Mouse (Mus musculus): ENCODE data around the gene Slc9a8. TPM values are rescaled to one million over a fixed set of nuclear protein-coding genes. Genes with fewer than 3 reads are reported as not detected.
A peak's percentile ranks its signal among the peaks of the same experiment; 100 is the strongest.

Slc9a8 gene
- polyA plus RNA-seq, 1 experiment from 2014 or later, result 22.1 TPM

- 96% methylated on average over 4 of the region's 4 CpGs for WGBS
- Histone ChIP-seq H3K9me3 (no peaks in the 10 kb centered on the region), H3K27ac (replicated peaks) (no peak overlapping the region), H3K4me3 (no peak overlapping the region), H3K27me3 (no peaks in the 10 kb centered on the region), H3K4me1 (replicated peaks) (peaks cover 40% of the 10 kb centered on the region), H3K9ac (no peak overlapping the region), H3K4me2 (no peak overlapping the region), H3K36me3 (peaks cover 73% of the 10 kb centered on the region)
- ATAC-seq (ENCODE audit: low read depth), result no peak
Observed at GRCm38 (mm10) chr2:167508569-167508968, 87.1 kb downstream of the Slc9a8 start.

GRCm38 (mm10) chr2:167510485-167510884, 89.0 kb downstream of the Slc9a8 start:
- WGBS, result 85% methylated on average over 3 of the region's 3 CpGs
- H3K9ac ChIP-seq, result no peak overlapping the region
- H3K36me3 ChIP-seq, result peaks cover 92% of the 10 kb centered on the region

DNA sequence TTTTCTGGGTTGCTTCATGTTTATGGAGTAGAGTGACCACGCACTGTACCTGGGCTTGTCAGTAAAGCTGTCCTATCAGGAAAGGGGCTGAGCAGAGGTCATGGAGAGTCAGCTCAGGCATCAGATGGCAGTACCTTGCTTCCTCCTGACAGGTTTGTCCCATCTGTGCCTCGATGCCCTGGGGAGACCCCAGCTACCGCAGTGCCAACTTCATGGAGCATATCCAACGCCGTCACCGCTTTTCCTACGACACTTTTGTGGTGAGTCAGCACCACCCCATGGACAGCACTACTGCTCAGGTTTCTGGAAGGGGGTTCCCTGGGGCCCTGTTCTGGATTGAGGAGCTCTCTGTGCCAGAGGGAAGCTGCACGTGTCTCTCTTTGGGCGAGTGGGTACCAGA, 90.9 kb downstream of the Slc9a8 start:
- WGBS, result 80% methylated on average over 9 of the region's 9 CpGs

More at GRCm38 (mm10) chr2:167510485-167510884, 89.0 kb downstream of the Slc9a8 start:
- Histone ChIP-seq H3K4me2 (no peak overlapping the region), H3K4me1 (replicated peaks) (peaks cover 24% of the 10 kb centered on the region), H3K27me3 (no peaks in the 10 kb centered on the region), H3K27ac (replicated peaks) (no peak overlapping the region), H3K9me3 (no peaks in the 10 kb centered on the region), H3K4me3 (no peak overlapping the region)
- ATAC-seq (ENCODE audit: low read depth), result no peak

DNA sequence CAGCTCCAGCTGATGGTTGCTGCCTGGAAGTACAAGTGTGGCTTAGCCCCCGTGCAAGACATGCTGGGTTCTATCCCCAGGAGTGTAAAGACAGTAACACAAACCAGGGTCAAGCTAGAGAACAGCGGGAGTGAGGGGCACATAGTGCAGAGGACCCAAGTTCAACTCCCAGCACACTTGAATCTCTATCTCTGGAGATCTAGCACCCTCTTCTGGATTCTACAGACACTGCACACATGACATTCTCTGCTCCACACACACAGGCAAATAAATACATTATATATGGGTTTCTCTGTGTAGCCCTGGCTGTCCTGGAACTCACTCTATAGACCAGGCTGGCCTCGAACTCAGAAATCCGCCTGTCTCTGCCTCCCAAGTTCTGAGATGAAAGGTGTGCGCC, 91.5 kb downstream of the Slc9a8 start:
- Histone ChIP-seq H3K4me2 (no peak overlapping the region), H3K36me3 (peaks cover 100% of the 10 kb centered on the region), H3K9ac (no peak overlapping the region), H3K4me1 (replicated peaks) (no peaks in the 10 kb centered on the region), H3K4me3 (no peak overlapping the region), H3K9me3 (no peaks in the 10 kb centered on the region), H3K27me3 (no peaks in the 10 kb centered on the region), H3K27ac (replicated peaks) (no peak overlapping the region)
- 92% methylated on average over 5 of the region's 5 CpGs for WGBS
- no peak for ATAC-seq (ENCODE audit: low read depth)

More for the DNA sequence above, 90.9 kb downstream of the Slc9a8 start:
- Histone ChIP-seq H3K4me3 (no peak overlapping the region), H3K36me3 (peaks cover 100% of the 10 kb centered on the region), H3K9ac (no peak overlapping the region), H3K4me2 (no peak overlapping the region), H3K9me3 (no peaks in the 10 kb centered on the region), H3K27ac (replicated peaks) (no peak overlapping the region), H3K4me1 (replicated peaks) (0 out of 2 replicates have a peak, but pooled peaks cover 5% of the 10 kb centered on the region), H3K27me3 (no peaks in the 10 kb centered on the region)
- no peak for ATAC-seq (ENCODE audit: low read depth)

- no peak for ATAC-seq (ENCODE audit: low read depth)
- H3K36me3 ChIP-seq, result peaks cover 99% of the 10 kb centered on the region
- no peaks in the 10 kb centered on the region for H3K4me1 ChIP-seq (replicated peaks)
- no peaks in the 10 kb centered on the region for H3K9me3 ChIP-seq
- H3K4me3 ChIP-seq, result no peak overlapping the region
- no peak overlapping the region for H3K27ac ChIP-seq (replicated peaks)
- H3K27me3 ChIP-seq, result no peaks in the 10 kb centered on the region
- no peak overlapping the region for H3K9ac ChIP-seq
- WGBS, result 96% methylated on average over 4 of the region's 4 CpGs
- H3K4me2 ChIP-seq, result no peak overlapping the region
Observed at GRCm38 (mm10) chr2:167514641-167515040, 93.1 kb downstream of the Slc9a8 start.

GRCm38 (mm10) chr2:167515688-167516087, 94.2 kb downstream of the Slc9a8 start:
- Histone ChIP-seq H3K4me1 (replicated peaks) (no peaks in the 10 kb centered on the region), H3K9ac (no peak overlapping the region), H3K36me3 (peaks cover 96% of the 10 kb centered on the region), H3K4me3 (no peak overlapping the region), H3K4me2 (no peak overlapping the region), H3K9me3 (no peaks in the 10 kb centered on the region), H3K27me3 (no peaks in the 10 kb centered on the region), H3K27ac (replicated peaks) (no peak overlapping the region)
- WGBS, result 89% methylated on average over 5 of the region's 5 CpGs
- ATAC-seq (ENCODE audit: low read depth), result no peak

GRCm38 (mm10) chr2:167519606-167520252, 98.2 kb downstream of the Slc9a8 start:
- no peaks in the 10 kb centered on the region for H3K9me3 ChIP-seq
- H3K36me3 ChIP-seq, result peaks cover 55% of the 10 kb centered on the region
- H3K4me3 ChIP-seq, result no peak overlapping the region
- H3K9ac ChIP-seq, result no peak overlapping the region
- WGBS, result 81% methylated on average over 5 of the region's 5 CpGs
- H3K4me2 ChIP-seq, result no peak overlapping the region
- H3K27me3 ChIP-seq, result no peaks in the 10 kb centered on the region
- ATAC-seq (ENCODE audit: low read depth), result peak; percentile 19; the same call in 1 of the 2 replicates
- no peak overlapping the region for H3K27ac ChIP-seq (replicated peaks)
- H3K4me1 ChIP-seq (replicated peaks), result no peaks in the 10 kb centered on the region

Other genes starting within 250 kb of the Slc9a8 start
- gene Kcnb1, start 231.6 kb upstream of the Slc9a8 start, polyA plus RNA-seq (2015; fragmentation: Nextera tagmentation; extraction: Ambion mirVana), result 2.2 and 3.1 TPM in 2 replicates
- 5.6 and 6.5 TPM in 2 replicates for gene Ptgis, start 181.1 kb upstream of the Slc9a8 start, polyA plus RNA-seq (2015; fragmentation: Nextera tagmentation; extraction: Ambion mirVana)
- gene B4galt5, start 72.5 kb upstream of the Slc9a8 start, polyA plus RNA-seq (2015; fragmentation: Nextera tagmentation; extraction: Ambion mirVana), result 21.6 and 22.2 TPM in 2 replicates
- 128 TPM in 2 replicates for gene Rnf114, start 70.9 kb downstream of the Slc9a8 start, polyA plus RNA-seq (2015; fragmentation: Nextera tagmentation; extraction: Ambion mirVana)
- gene Spata2, start 71.2 kb downstream of the Slc9a8 start, polyA plus RNA-seq (2015; fragmentation: Nextera tagmentation; extraction: Ambion mirVana), result 24.1 and 26.9 TPM in 2 replicates
- gene Snai1, start 116.5 kb downstream of the Slc9a8 start, polyA plus RNA-seq (2015; fragmentation: Nextera tagmentation; extraction: Ambion mirVana), result 9.8 and 13.0 TPM in 2 replicates
- gene Ube2v1, start 210.4 kb downstream of the Slc9a8 start, polyA plus RNA-seq (2015; fragmentation: Nextera tagmentation; extraction: Ambion mirVana), result 326 and 340 TPM in 2 replicates
- gene Gm20431, start 239.8 kb downstream of the Slc9a8 start, polyA plus RNA-seq (2015; fragmentation: Nextera tagmentation; extraction: Ambion mirVana), result 9.1 and 9.3 TPM in 2 replicates